Mouse (Mus musculus): ENCODE measurements around the gene Blmh. TPM values are rescaled to one million over a fixed set of nuclear protein-coding genes. Genes with fewer than 3 reads are reported as not detected.

Gene Blmh
- total and polyA plus RNA-seq, 3 experiments: 167 to 261 (median 212) TPM

DNA sequence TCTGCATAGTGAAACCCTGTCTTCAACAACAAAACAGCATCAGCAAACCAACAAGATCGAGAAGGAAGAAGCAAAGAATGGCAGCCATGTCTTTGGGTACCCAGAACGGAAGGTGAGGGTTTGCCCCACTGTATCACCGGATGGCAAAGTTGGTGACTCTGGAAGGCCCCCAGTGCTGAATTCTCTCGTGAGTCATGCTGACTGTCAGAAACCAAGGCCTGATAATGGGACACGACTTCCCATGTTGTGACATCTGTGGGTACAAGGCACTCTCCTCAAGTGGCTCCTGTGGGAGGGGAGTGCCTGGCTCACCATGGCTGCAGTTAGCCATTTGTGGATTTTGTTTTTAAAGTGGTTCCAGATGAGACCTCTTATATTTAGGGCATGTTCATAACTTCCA, 66.2 kb downstream of the Blmh start:
- DNase-seq (ENCODE audit: extremely low read depth): no peak
- H3K9ac ChIP-seq (ENCODE audit: insufficient read depth, low read depth): no peak overlapping the region
- dilution Hi-C loops (cut with MboI; ENCODE audit: extremely low pct_ligation_motif_present, extremely low pct_unique_long_range_greater_than_20kb, low sequenced_read_pairs): no loop called here

DNA sequence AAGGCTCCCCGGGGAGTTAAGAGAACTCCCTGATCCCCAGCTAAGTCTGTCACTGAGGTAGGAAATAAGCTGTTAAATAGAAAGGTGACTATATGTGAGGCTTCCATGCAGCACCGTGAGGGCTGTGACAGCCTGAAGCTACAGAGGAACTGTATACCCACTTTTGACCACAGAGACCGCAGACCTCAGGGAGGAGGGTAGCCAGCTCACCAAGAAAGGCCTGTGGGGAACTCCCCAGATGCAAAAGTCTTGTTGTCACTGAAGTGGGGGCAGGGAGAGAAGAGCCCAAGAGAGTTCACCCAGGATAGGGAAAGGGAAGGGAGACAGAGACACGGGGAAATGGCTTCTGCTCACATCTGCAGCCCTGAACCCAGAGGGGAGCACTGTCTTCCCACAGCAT, 68.3 kb downstream of the Blmh start:
- peak; percentile 97 for DNase-seq (ENCODE audit: extremely low read depth)
- Histone ChIP-seq H3K27ac (ENCODE audit: insufficient read depth, low read depth) (no peak overlapping the region), H3K4me3 (replicated peaks in 1 of 3; ENCODE audit: low read depth in 2 of 3, low read length in 2 of 3, poor library complexity in 1 of 3) (no peak overlapping the region), H3K9ac (ENCODE audit: insufficient read depth, low read depth) (no peak overlapping the region), H3K27me3 (replicated peaks) (peaks cover 30% of the 10 kb centered on the region), H3K79me2 (replicated peaks; ENCODE audit: control insufficient read depth, extremely low read depth, insufficient read depth, poor library complexity, severe bottlenecking) (no peaks in the 10 kb centered on the region), H3K4me2 (ENCODE audit: insufficient read depth, low read depth, poor library complexity, severe bottlenecking) (peak overlapping the region; percentile 25; the same call in 1 of the 2 replicates), H3K4me1 (ENCODE audit: control insufficient read depth in 1 of 2, insufficient read depth in 2 of 2) (peaks cover 17 to 46% of the 10 kb centered on the region in 2 experiments), H3K9me3 (replicated peaks; ENCODE audit: low read length) (no peaks in the 10 kb centered on the region), H3K36me3 (replicated peaks in 1 of 2; ENCODE audit: control insufficient read depth in 1 of 2, insufficient read depth in 1 of 2, low read length in 1 of 2) (peaks cover 6 to 26% of the 10 kb centered on the region in 2 experiments)
- dilution Hi-C loops (cut with MboI; ENCODE audit: extremely low pct_ligation_motif_present, extremely low pct_unique_long_range_greater_than_20kb, low sequenced_read_pairs) (no loop called here), in situ Hi-C loops (cut with MboI; ENCODE audit: low pct_ligation_motif_present, low pct_unique_long_range_greater_than_20kb, low sequenced_read_pairs) (loop anchor here (10.0 to 25.0 kb wide), 2 partner anchors 322 to 469 kb away; partner anchors contain the start of gene Coro6)
- no peak for TF ChIP-seq NRF1 (IDR thresholded peaks at IDR 0.05; ENCODE audit: low read depth, low read length)
- TF ChIP-seq ZMIZ1 (IDR thresholded peaks at IDR 0.05; ENCODE audit: low read depth, low read length): no peak
- peak; percentile 97 for TF ChIP-seq CHD2 (IDR thresholded peaks at IDR 0.05; ENCODE audit: low read length)
- peak; percentile 93 for TF ChIP-seq BHLHE40 (IDR thresholded peaks at IDR 0.05; ENCODE audit: low read depth, low read length)
- no peak for TF ChIP-seq POLR2A (IDR thresholded peaks at IDR 0.05; ENCODE audit: low read depth, low read length)
- peak; percentile 87 for TF ChIP-seq TCF12 (IDR thresholded peaks at IDR 0.05; ENCODE audit: low read depth, low read length)
- TF ChIP-seq SMC3 (IDR thresholded peaks at IDR 0.05; ENCODE audit: low read depth, low read length): 0 out of 2 replicates have a peak, but pooled peaks have one; percentile 6
- TF ChIP-seq MAZ (IDR thresholded peaks at IDR 0.05; ENCODE audit: low read depth, low read length): peak; percentile 87; the same call in 1 of the 2 replicates
- TF ChIP-seq MEF2A (IDR thresholded peaks at IDR 0.05; ENCODE audit: borderline replicate concordance, low read depth, low read length): peak; percentile 95
- no peak for TF ChIP-seq NELFE (IDR thresholded peaks at IDR 0.05; ENCODE audit: low read depth, low read length)
- no peak for TF ChIP-seq PAX5 (IDR thresholded peaks at IDR 0.05; ENCODE audit: low read length)
- TF ChIP-seq GABPA (IDR thresholded peaks at IDR 0.05; ENCODE audit: insufficient replicate concordance, low read depth, low read length): no peak
- TF ChIP-seq CTCF (conservative IDR thresholded peaks at IDR 0.05 in 1 of 2, IDR thresholded peaks at IDR 0.05 in 1 of 2; ENCODE audit: low read depth in 2 of 2, low read length in 2 of 2): no peak
- peak; percentile 97 for TF ChIP-seq EP300 (IDR thresholded peaks at IDR 0.05; ENCODE audit: low read length)
- TF ChIP-seq UBTF (IDR thresholded peaks at IDR 0.05; ENCODE audit: low read depth, low read length): no peak
- peak; percentile 98 for TF ChIP-seq IRF4 (IDR thresholded peaks at IDR 0.05; ENCODE audit: low read depth, low read length)
- peak; percentile 40; the same call in 1 of the 2 replicates for TF ChIP-seq JUND (conservative IDR thresholded peaks at IDR 0.05; ENCODE audit: low read depth, low read length)
- TF ChIP-seq E2F4 (IDR thresholded peaks at IDR 0.05; ENCODE audit: insufficient replicate concordance, low read depth, low read length): no peak
- TF ChIP-seq USF1 (IDR thresholded peaks at IDR 0.05; ENCODE audit: low read depth, low read length): no peak
- no peak for TF ChIP-seq ZC3H11A (IDR thresholded peaks at IDR 0.05; ENCODE audit: low read depth, low read length)
- TF ChIP-seq SIN3A (IDR thresholded peaks at IDR 0.05; ENCODE audit: low read length): peak; percentile 70; the same call in 1 of the 2 replicates
- TF ChIP-seq MAX (IDR thresholded peaks at IDR 0.05; ENCODE audit: low read length): peak; percentile 53; the same call in 1 of the 2 replicates
- TF ChIP-seq ZKSCAN1 (IDR thresholded peaks at IDR 0.05; ENCODE audit: borderline replicate concordance, low read depth, low read length): no peak
- TF ChIP-seq POLR2AphosphoS2 (IDR thresholded peaks at IDR 0.05; ENCODE audit: low read depth, low read length): no peak
- no peak for TF ChIP-seq TBP (conservative IDR thresholded peaks at IDR 0.05; ENCODE audit: low read depth, low read length)
- peak; percentile 96 for TF ChIP-seq RCOR1 (conservative IDR thresholded peaks at IDR 0.05; ENCODE audit: low read depth, low read length)
- no peak; the same call in 1 of the 2 replicates for TF ChIP-seq ZNF384 (IDR thresholded peaks at IDR 0.05; ENCODE audit: low read depth, low read length)
- peak; percentile 39; the same call in 1 of the 2 replicates for TF ChIP-seq JUN (IDR thresholded peaks at IDR 0.05; ENCODE audit: insufficient read depth, low read depth, low read length)
- TF ChIP-seq MAFK (IDR thresholded peaks at IDR 0.05; ENCODE audit: insufficient replicate concordance, low read length): peak; percentile 97

More for the DNA sequence above, 66.2 kb downstream of the Blmh start:
- Histone ChIP-seq H3K36me3 (replicated peaks in 1 of 2; ENCODE audit: control insufficient read depth in 1 of 2, insufficient read depth in 1 of 2, low read length in 1 of 2) (peaks cover 26 to 46% of the 10 kb centered on the region in 2 experiments), H3K4me3 (replicated peaks in 1 of 3; ENCODE audit: low read depth in 2 of 3, low read length in 2 of 3, poor library complexity in 1 of 3) (no peak overlapping the region), H3K4me2 (ENCODE audit: insufficient read depth, low read depth, poor library complexity, severe bottlenecking) (no peak overlapping the region), H3K4me1 (ENCODE audit: control insufficient read depth in 1 of 2, insufficient read depth in 2 of 2) (peaks cover 9 to 40% of the 10 kb centered on the region in 2 experiments), H3K79me2 (replicated peaks; ENCODE audit: control insufficient read depth, extremely low read depth, insufficient read depth, poor library complexity, severe bottlenecking) (no peaks in the 10 kb centered on the region), H3K9me3 (replicated peaks; ENCODE audit: low read length) (no peaks in the 10 kb centered on the region), H3K27me3 (replicated peaks) (peaks cover 13% of the 10 kb centered on the region), H3K27ac (ENCODE audit: insufficient read depth, low read depth) (no peak overlapping the region)
- TF ChIP-seq GABPA (IDR thresholded peaks at IDR 0.05; ENCODE audit: insufficient replicate concordance, low read depth, low read length) (no peak), USF2 (conservative IDR thresholded peaks at IDR 0.05; ENCODE audit: low read depth, low read length) (no peak), NELFE (IDR thresholded peaks at IDR 0.05; ENCODE audit: low read depth, low read length) (no peak), JUN (IDR thresholded peaks at IDR 0.05; ENCODE audit: insufficient read depth, low read depth, low read length) (no peak), SMC3 (IDR thresholded peaks at IDR 0.05; ENCODE audit: low read depth, low read length) (no peak), POLR2A (IDR thresholded peaks at IDR 0.05; ENCODE audit: low read depth, low read length) (no peak), RAD21 (IDR thresholded peaks at IDR 0.05; ENCODE audit: low read depth, low read length) (no peak), JUND (conservative IDR thresholded peaks at IDR 0.05; ENCODE audit: low read depth, low read length) (no peak), HCFC1 (IDR thresholded peaks at IDR 0.05; ENCODE audit: low read depth, low read length) (no peak), SIN3A (IDR thresholded peaks at IDR 0.05; ENCODE audit: low read length) (no peak), CHD1 (IDR thresholded peaks at IDR 0.05; ENCODE audit: low read depth, low read length) (no peak), ETS1 (conservative IDR thresholded peaks at IDR 0.05; ENCODE audit: low read depth, low read length) (no peak), MAX (IDR thresholded peaks at IDR 0.05; ENCODE audit: low read length) (no peak)
- in situ Hi-C loops (cut with MboI; ENCODE audit: low pct_ligation_motif_present, low pct_unique_long_range_greater_than_20kb, low sequenced_read_pairs): loop anchor here (10.0 to 25.0 kb wide), 2 partner anchors 324 to 471 kb away; partner anchors contain the start of gene Coro6
